Mouse (Mus musculus) liver, embryonic 13.5 days (tissue): ENCODE results near the gene Gm28047. TPM values are rescaled to one million over a fixed set of nuclear protein-coding genes. Genes with fewer than 3 reads are reported as not detected.
"Not testable (repeated sequence)": the region's sequence is repeated elsewhere in the genome, so short reads cannot be mapped to it uniquely, and the experiment has no call there.

ENCODE experiments used
- ATAC-seq: fragments of 200-750 bp; cut with Nextera tagmentation; 2 replicates; pipeline ENCODE4 v1.8.0; 2017; ENCODE audit warnings: low read depth, mild to moderate bottlenecking, moderate number of reproducible peaks, moderate library complexity
- DNase-seq: peaks from one replicate; pipeline ENCODE4 v3.0.0; 2022
- H3K27ac ChIP-seq: fragments of 300-500 bp; sonication (generic); 2 replicates; pipeline ENCODE4 v1.5.1; 2015; ENCODE audit warnings: moderate library complexity, mild to moderate bottlenecking, inconsistent platforms
- H3K27me3 ChIP-seq: fragments of 300-500 bp; sonication (generic); 2 replicates; pipeline ENCODE4 v1.6.1; 2015; ENCODE audit warnings: mild to moderate bottlenecking, inconsistent platforms
- H3K36me3 ChIP-seq: fragments of 300-500 bp; sonication (generic); 2 replicates; pipeline ENCODE4 v1.6.1; 2015; ENCODE audit warnings: mild to moderate bottlenecking, inconsistent platforms
- H3K4me1 ChIP-seq: fragments of 300-500 bp; sonication (generic); replicated peaks from 2 replicates; pipeline ENCODE4 v1.6.1; 2015; ENCODE audit warnings: inconsistent platforms
- H3K4me2 ChIP-seq: fragments of 300-500 bp; sonication (generic); 2 replicates; pipeline ENCODE4 v1.6.1; 2015; ENCODE audit warnings: inconsistent platforms, mild to moderate bottlenecking, moderate library complexity
- H3K4me3 ChIP-seq: fragments of 300-500 bp; sonication (generic); replicated peaks from 2 replicates; pipeline ENCODE4 v1.5.1; 2015; ENCODE audit warnings: mild to moderate bottlenecking, inconsistent platforms
- H3K9ac ChIP-seq: fragments of 300-500 bp; sonication (generic); 2 replicates; pipeline ENCODE4 v1.6.1; 2015; ENCODE audit warnings: mild to moderate bottlenecking, inconsistent platforms
- H3K9me3 ChIP-seq: fragments of 300-500 bp; sonication (generic); replicated peaks from 2 replicates; pipeline ENCODE4 v1.6.1; 2016; ENCODE audit warnings: inconsistent platforms
- WGBS: fragments of 180-500 bp; shearing (Covaris S2); methylation state at CpG from one replicate; pipeline ENCODE4 v1.1.7; 2015; ENCODE audit not compliant: insufficient replicate concordance; 5-methylcytosine and 5-hydroxymethylcytosine counted together
- polyA plus RNA-seq: library from polyadenylated mRNA; unstranded; fragments of >200 nt; fragmentation: Nextera tagmentation; extraction: Ambion mirVana; gene quantifications from 2 replicates; pipeline ENCODE4 v1.2.1, GENCODE M21; 2015

Gene Gm28047
- polyA plus RNA-seq, 1 experiment from 2014 or later, result not detected

- no peak for DNase-seq
- Histone ChIP-seq H3K9ac (no peak overlapping the region), H3K9me3 (no peaks in the 10 kb centered on the region), H3K36me3 (no peaks in the 10 kb centered on the region), H3K27ac (no peak overlapping the region), H3K4me3 (no peak overlapping the region), H3K4me2 (no peak overlapping the region), H3K27me3 (no peaks in the 10 kb centered on the region), H3K4me1 (peaks cover 28% of the 10 kb centered on the region)
- ATAC-seq, result no peak
- 80% methylated on average over 1 of the region's 1 CpGs for WGBS
Measured at GRCm38 (mm10) chr15:102617654-102618053, 7.2 kb downstream of the Gm28047 start.

GRCm38 (mm10) chr15:102616174-102616573 is 8.7 kb downstream of the Gm28047 start:
- DNase-seq (no peak), ATAC-seq (no peak)
- Histone ChIP-seq H3K4me2 (no peak overlapping the region), H3K36me3 (no peaks in the 10 kb centered on the region), H3K9ac (no peak overlapping the region), H3K27ac (no peak overlapping the region), H3K4me1 (peaks cover 19% of the 10 kb centered on the region), H3K9me3 (no peaks in the 10 kb centered on the region), H3K27me3 (no peaks in the 10 kb centered on the region), H3K4me3 (no peak overlapping the region)
- WGBS, result 80% methylated on average over 2 of the region's 2 CpGs

GRCm38 (mm10) chr15:102614224-102614623 is 10.6 kb downstream of the Gm28047 start:
- ATAC-seq (peak; percentile 61; the same call in 1 of the 2 replicates), DNase-seq (no peak)
- Histone ChIP-seq H3K4me2 (no peak overlapping the region), H3K36me3 (no peaks in the 10 kb centered on the region), H3K27ac (no peak overlapping the region), H3K9ac (no peak overlapping the region), H3K27me3 (no peaks in the 10 kb centered on the region), H3K4me3 (no peak overlapping the region), H3K9me3 (no peaks in the 10 kb centered on the region), H3K4me1 (peaks cover 19% of the 10 kb centered on the region)

GRCm38 (mm10) chr15:102612966-102613365 is 11.9 kb downstream of the Gm28047 start:
- Histone ChIP-seq H3K9ac (no peak overlapping the region), H3K4me3 (no peak overlapping the region), H3K27ac (no peak overlapping the region), H3K4me2 (no peak overlapping the region), H3K9me3 (no peaks in the 10 kb centered on the region), H3K36me3 (no peaks in the 10 kb centered on the region), H3K27me3 (no peaks in the 10 kb centered on the region), H3K4me1 (peaks cover 19% of the 10 kb centered on the region)
- DNase-seq, result no peak
- no peak for ATAC-seq

GRCm38 (mm10) chr15:102608586-102608985 is 16.3 kb downstream of the Gm28047 start:
- H3K4me3 ChIP-seq, ATAC-seq, H3K9ac ChIP-seq, H3K27me3 ChIP-seq, H3K27ac ChIP-seq, H3K4me2 ChIP-seq, H3K4me1 ChIP-seq, DNase-seq, H3K9me3 ChIP-seq, H3K36me3 ChIP-seq: not testable (repeated sequence)
- 65% methylated on average over 1 of the region's 1 CpGs for WGBS

- DNase-seq (no peak), ATAC-seq (no peak)
- Histone ChIP-seq H3K4me2 (no peak overlapping the region), H3K36me3 (peaks cover 7% of the 10 kb centered on the region; the same call in 1 of the 2 replicates), H3K27me3 (no peaks in the 10 kb centered on the region), H3K4me3 (no peak overlapping the region), H3K9ac (no peak overlapping the region), H3K27ac (no peak overlapping the region), H3K4me1 (no peaks in the 10 kb centered on the region), H3K9me3 (no peaks in the 10 kb centered on the region)
- WGBS, result 79% methylated on average over 8 of the region's 8 CpGs
Measured at GRCm38 (mm10) chr15:102593996-102594656, 30.7 kb downstream of the Gm28047 start.

- Histone ChIP-seq H3K27me3 (no peaks in the 10 kb centered on the region), H3K4me3 (no peak overlapping the region), H3K4me1 (no peaks in the 10 kb centered on the region), H3K9ac (no peak overlapping the region), H3K9me3 (no peaks in the 10 kb centered on the region), H3K4me2 (no peak overlapping the region), H3K27ac (no peak overlapping the region), H3K36me3 (peaks cover 7% of the 10 kb centered on the region; the same call in 1 of the 2 replicates)
- ATAC-seq, result no peak
- DNase-seq, result no peak
- WGBS, result 59% methylated on average over 1 of the region's 1 CpGs
Measured at GRCm38 (mm10) chr15:102592674-102593073, 32.2 kb downstream of the Gm28047 start.

- Histone ChIP-seq H3K9ac (no peak overlapping the region), H3K27ac (no peak overlapping the region), H3K4me3 (no peak overlapping the region), H3K27me3 (no peaks in the 10 kb centered on the region), H3K36me3 (peaks cover 7% of the 10 kb centered on the region; the same call in 1 of the 2 replicates), H3K9me3 (no peaks in the 10 kb centered on the region), H3K4me2 (no peak overlapping the region), H3K4me1 (no peaks in the 10 kb centered on the region)
- WGBS, result 78% methylated on average over 1 of the region's 1 CpGs
- ATAC-seq (no peak), DNase-seq (no peak)
Measured at GRCm38 (mm10) chr15:102590567-102590966, 34.3 kb downstream of the Gm28047 start.

- H3K9me3 ChIP-seq, result no peaks in the 10 kb centered on the region
- DNase-seq, result no peak
- ATAC-seq, result no peak
- no peak overlapping the region for H3K4me3 ChIP-seq
- H3K9ac ChIP-seq, result no peak overlapping the region
- H3K4me2 ChIP-seq, result no peak overlapping the region
- 85% methylated on average over 8 of the region's 8 CpGs for WGBS
- no peak overlapping the region for H3K27ac ChIP-seq
- H3K27me3 ChIP-seq, result no peaks in the 10 kb centered on the region
- no peaks in the 10 kb centered on the region for H3K4me1 ChIP-seq
- H3K36me3 ChIP-seq, result peaks cover 7% of the 10 kb centered on the region; the same call in 1 of the 2 replicates
Measured at GRCm38 (mm10) chr15:102589826-102590225, 35.0 kb downstream of the Gm28047 start.

GRCm38 (mm10) chr15:102585501-102585900 is 39.4 kb downstream of the Gm28047 start:
- Histone ChIP-seq H3K9ac (no peak overlapping the region), H3K4me3 (no peak overlapping the region), H3K27ac (no peak overlapping the region), H3K9me3 (no peaks in the 10 kb centered on the region), H3K4me2 (no peak overlapping the region), H3K4me1 (no peaks in the 10 kb centered on the region), H3K27me3 (no peaks in the 10 kb centered on the region), H3K36me3 (peaks cover 7% of the 10 kb centered on the region; the same call in 1 of the 2 replicates)
- DNase-seq (no peak), ATAC-seq (no peak)
- 83% methylated on average over 5 of the region's 5 CpGs for WGBS

GRCm38 (mm10) chr15:102583708-102584383 is 41.0 kb downstream of the Gm28047 start:
- Histone ChIP-seq H3K9me3 (no peaks in the 10 kb centered on the region), H3K4me2 (no peak overlapping the region), H3K4me3 (no peak overlapping the region), H3K9ac (no peak overlapping the region), H3K36me3 (no peaks in the 10 kb centered on the region), H3K27ac (no peak overlapping the region), H3K27me3 (no peaks in the 10 kb centered on the region), H3K4me1 (no peaks in the 10 kb centered on the region)
- DNase-seq (no peak), ATAC-seq (no peak)
- WGBS, result 76% methylated on average over 8 of the region's 8 CpGs

- Histone ChIP-seq H3K27ac (no peak overlapping the region), H3K27me3 (no peaks in the 10 kb centered on the region), H3K4me2 (no peak overlapping the region), H3K9ac (no peak overlapping the region), H3K4me1 (no peaks in the 10 kb centered on the region), H3K9me3 (no peaks in the 10 kb centered on the region), H3K4me3 (no peak overlapping the region), H3K36me3 (0 out of 2 replicates have a peak, but pooled peaks cover 4% of the 10 kb centered on the region)
- ATAC-seq (no peak), DNase-seq (no peak)
- 47% methylated on average over 1 of the region's 1 CpGs for WGBS
Measured at GRCm38 (mm10) chr15:102581205-102581604, 43.7 kb downstream of the Gm28047 start.
